Mouse (Mus musculus) ES-Bruce4 (cell line): ENCODE results near the gene Nudt2.

ENCODE experiments used
- CTCF ChIP-seq: IDR thresholded peaks from one replicate; pipeline ENCODE4 v1.8.1; 2011; ENCODE audit warnings: low read depth, low read length
- EP300 ChIP-seq: IDR thresholded peaks from 2 replicates; pipeline ENCODE4 v1.6.1; 2011; ENCODE audit warnings: low read depth, low read length; ENCODE audit not compliant: insufficient read depth
- POLR2A ChIP-seq: IDR thresholded peaks from one replicate; pipeline ENCODE4 v1.8.1; 2011; ENCODE audit warnings: low read length; ENCODE audit not compliant: insufficient read depth

DNA sequence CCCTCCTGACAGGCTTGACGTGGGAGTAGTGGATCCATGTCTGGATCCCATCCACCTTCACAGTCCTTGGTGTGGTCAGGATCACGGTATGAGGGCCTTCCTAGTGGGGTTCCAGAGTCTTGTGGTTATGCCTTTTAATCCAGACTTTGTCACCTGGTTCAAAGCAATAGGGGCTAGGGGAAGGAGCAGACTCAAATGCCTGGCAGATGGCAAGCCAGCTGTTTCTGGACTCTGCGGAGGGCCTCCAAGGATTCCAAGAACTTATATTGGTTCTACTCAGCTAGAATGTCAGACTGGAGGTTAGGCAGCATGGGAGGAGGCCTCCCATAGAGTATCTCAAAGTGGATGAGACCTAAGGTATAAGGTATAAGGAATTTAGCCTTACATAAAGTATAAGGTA is 17.4 kb upstream of the Nudt2 start:
- no peak for TF ChIP-seq POLR2A
- no peak for TF ChIP-seq CTCF
- TF ChIP-seq EP300: no peak
